Mouse (Mus musculus) cerebellum, adult 2 months (tissue): ENCODE data around the gene Hoxb3.

Experiments used
- CTCF ChIP-seq: fragments of 200-500 bp; IDR thresholded peaks from 2 replicates; pipeline ENCODE4 v1.5.1; 2011; ENCODE audit warnings: low read depth, mild to moderate bottlenecking, control low read depth, low read length, moderate library complexity, borderline replicate concordance; ENCODE audit not compliant: insufficient read depth
- POLR2A ChIP-seq: fragments of 200-500 bp; IDR thresholded peaks from 2 replicates; pipeline ENCODE4 v1.6.1; 2011; ENCODE audit warnings: low read length, control low read depth, borderline replicate concordance; ENCODE audit not compliant: insufficient read depth

DNA sequence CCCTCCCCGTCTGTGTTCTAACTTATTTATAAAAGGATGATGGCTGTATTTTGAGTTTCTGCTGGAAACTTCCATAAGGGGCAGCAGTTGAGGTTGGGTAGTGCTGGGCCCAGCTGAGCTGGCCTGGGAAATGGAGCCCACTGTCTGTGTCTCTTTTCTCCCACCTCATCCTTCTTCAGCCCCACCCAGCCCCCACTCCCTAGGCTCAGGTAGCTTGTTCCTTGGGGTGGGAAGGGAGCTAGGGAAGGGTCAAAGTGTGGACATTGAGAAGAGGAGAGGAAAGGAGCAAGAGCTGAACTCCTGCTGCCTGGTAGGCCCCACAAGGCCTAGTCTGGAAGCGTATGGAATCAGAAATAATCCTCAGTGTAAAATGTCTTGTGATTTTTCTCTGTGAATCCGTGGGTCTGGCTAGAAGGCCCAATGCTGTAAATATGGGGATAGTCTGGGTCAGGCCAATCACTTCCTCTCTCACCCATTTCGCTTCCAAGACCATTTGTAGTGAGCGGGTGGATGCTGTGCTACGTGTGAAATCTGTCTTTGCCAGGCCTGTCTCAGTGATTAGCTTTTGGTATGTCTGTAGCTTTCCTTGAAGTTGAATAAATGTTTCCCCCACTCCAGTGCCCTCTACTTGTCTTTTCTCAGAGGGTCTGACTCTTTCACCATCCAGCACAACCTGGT, 17.5 kb upstream of the Hoxb3 start:
- TF ChIP-seq CTCF (no peak), POLR2A (no peak)
